Mouse (Mus musculus) limb, embryonic 15.5 days (tissue): ENCODE results near the gene Aktip. TPM values are rescaled to one million over a fixed set of nuclear protein-coding genes. Genes with fewer than 3 reads are reported as not detected.

Source experiments
- ATAC-seq: fragments of 200-750 bp; cut with Nextera tagmentation; 2 replicates; pipeline ENCODE4 v1.8.0; 2017; ENCODE audit warnings: low read depth, moderate TSS enrichment; ENCODE audit not compliant: insufficient number of reproducible peaks, low FRiP score, low TSS enrichment
- H3K27ac ChIP-seq: fragments of 300-500 bp; sonication (generic); 2 replicates; pipeline ENCODE4 v1.5.1; 2015; ENCODE audit warnings: moderate library complexity, mild to moderate bottlenecking, inconsistent platforms
- H3K27me3 ChIP-seq: fragments of 300-500 bp; sonication (generic); 2 replicates; pipeline ENCODE4 v1.6.1; 2015; ENCODE audit warnings: inconsistent platforms
- H3K36me3 ChIP-seq: fragments of 300-500 bp; sonication (generic); 2 replicates; pipeline ENCODE4 v1.6.1; 2015; ENCODE audit warnings: inconsistent platforms
- H3K4me1 ChIP-seq: fragments of 300-500 bp; sonication (generic); 2 replicates; pipeline ENCODE4 v1.6.1; 2015; ENCODE audit warnings: inconsistent platforms
- H3K4me2 ChIP-seq: fragments of 300-500 bp; sonication (generic); 2 replicates; pipeline ENCODE4 v1.6.1; 2015; ENCODE audit warnings: mild to moderate bottlenecking, inconsistent platforms
- H3K4me3 ChIP-seq: fragments of 300-500 bp; sonication (generic); 2 replicates; pipeline ENCODE4 v1.5.1; 2015; ENCODE audit warnings: mild to moderate bottlenecking, inconsistent platforms
- H3K9ac ChIP-seq: fragments of 300-500 bp; sonication (generic); 2 replicates; pipeline ENCODE4 v1.6.1; 2015; ENCODE audit warnings: inconsistent platforms
- H3K9me3 ChIP-seq: fragments of 300-500 bp; sonication (generic); 2 replicates; pipeline ENCODE4 v1.6.1; 2016; ENCODE audit warnings: inconsistent platforms
- WGBS: fragments of 180-500 bp; shearing (Covaris S2); methylation state at CpG from one replicate; pipeline ENCODE4 v1.1.7; 2015; 5-methylcytosine and 5-hydroxymethylcytosine counted together
- polyA plus RNA-seq: library from polyadenylated mRNA; unstranded; fragments of >200 nt; fragmentation: Nextera tagmentation; extraction: Ambion mirVana; gene quantifications from 2 replicates; pipeline ENCODE4 v1.2.1, GENCODE M21; 2015

The Aktip gene
- polyA plus RNA-seq, 1 experiment from 2014 or later: 63.6 TPM

DNA sequence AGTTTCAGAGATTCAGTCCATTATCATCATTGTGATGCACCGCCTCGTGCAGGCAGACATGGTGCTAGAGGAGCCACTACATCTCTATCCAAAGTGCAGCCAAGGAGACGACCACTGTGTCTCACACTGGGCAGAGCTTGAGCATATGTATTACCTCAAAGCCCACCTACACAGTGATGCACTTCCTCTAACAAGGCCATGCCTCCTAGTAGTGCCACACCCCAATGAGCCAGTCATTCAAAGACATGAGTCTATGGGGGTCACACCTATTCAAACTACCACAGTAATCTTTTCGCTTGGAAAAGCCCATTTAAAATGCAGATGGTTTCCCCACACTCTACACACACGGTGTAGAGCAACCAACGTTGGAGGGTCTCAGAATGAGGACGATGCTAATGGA is 48.2 kb downstream of the Aktip start:
- H3K9me3 ChIP-seq: no peaks in the 10 kb centered on the region
- 93% methylated on average over 7 of the region's 7 CpGs for WGBS
- no peak for ATAC-seq

GRCm38 (mm10) chr8:91149298-91149697 is 50.5 kb downstream of the Aktip start:
- Histone ChIP-seq H3K27me3 (0 out of 2 replicates have a peak, but pooled peaks cover 3% of the 10 kb centered on the region), H3K9me3 (no peaks in the 10 kb centered on the region), H3K36me3 (no peaks in the 10 kb centered on the region), H3K4me3 (no peak overlapping the region), H3K9ac (no peak overlapping the region), H3K27ac (no peak overlapping the region), H3K4me2 (no peak overlapping the region), H3K4me1 (peaks cover 6% of the 10 kb centered on the region; the same call in 1 of the 2 replicates)
- WGBS: 60% methylated on average over 3 of the region's 3 CpGs
- no peak for ATAC-seq

More for the DNA sequence above, 48.2 kb downstream of the Aktip start:
- Histone ChIP-seq H3K36me3 (no peaks in the 10 kb centered on the region), H3K4me3 (no peak overlapping the region), H3K4me2 (no peak overlapping the region), H3K27me3 (0 out of 2 replicates have a peak, but pooled peaks cover 3% of the 10 kb centered on the region), H3K27ac (no peak overlapping the region), H3K4me1 (peaks cover 6% of the 10 kb centered on the region; the same call in 1 of the 2 replicates), H3K9ac (no peak overlapping the region)

DNA sequence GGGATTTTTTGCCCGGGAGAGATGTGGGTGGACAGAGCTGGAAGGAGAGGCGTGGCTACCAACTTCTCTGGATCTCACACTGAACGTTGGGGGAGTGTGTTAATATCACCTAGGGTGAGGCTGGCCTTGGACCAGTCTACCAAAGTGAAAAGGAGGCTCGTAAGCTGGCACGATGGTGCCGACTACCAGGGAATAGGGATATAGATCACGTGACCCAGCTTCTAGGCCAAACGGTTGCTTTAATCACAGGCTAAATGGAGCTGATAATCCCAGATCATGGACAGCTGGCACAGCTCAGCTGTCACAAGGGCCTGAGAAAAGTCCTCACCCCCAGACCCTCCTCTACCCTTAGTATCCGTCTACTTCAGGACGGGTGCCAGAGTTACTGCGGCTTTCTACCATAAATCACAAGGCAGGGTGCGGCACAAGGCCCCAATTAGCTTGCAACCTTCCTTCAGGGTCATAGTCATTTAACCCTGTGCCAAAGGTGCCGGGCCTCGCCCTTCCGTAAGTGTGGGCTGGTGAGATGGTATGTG is 51.1 kb downstream of the Aktip start:
- no peak for ATAC-seq
- 30% methylated on average over 15 of the region's 15 CpGs for WGBS

GRCm38 (mm10) chr8:91147715-91148114 is 52.1 kb downstream of the Aktip start:
- no peak for ATAC-seq

More for the DNA sequence above, 51.1 kb downstream of the Aktip start:
- H3K4me2 ChIP-seq: no peak overlapping the region
- H3K36me3 ChIP-seq: no peaks in the 10 kb centered on the region
- no peak overlapping the region for H3K4me3 ChIP-seq
- no peak overlapping the region for H3K27ac ChIP-seq
- H3K9me3 ChIP-seq: no peaks in the 10 kb centered on the region
- H3K4me1 ChIP-seq: peaks cover 6% of the 10 kb centered on the region; the same call in 1 of the 2 replicates
- 0 out of 2 replicates have a peak, but pooled peaks cover 3% of the 10 kb centered on the region for H3K27me3 ChIP-seq
- no peak overlapping the region for H3K9ac ChIP-seq

DNA sequence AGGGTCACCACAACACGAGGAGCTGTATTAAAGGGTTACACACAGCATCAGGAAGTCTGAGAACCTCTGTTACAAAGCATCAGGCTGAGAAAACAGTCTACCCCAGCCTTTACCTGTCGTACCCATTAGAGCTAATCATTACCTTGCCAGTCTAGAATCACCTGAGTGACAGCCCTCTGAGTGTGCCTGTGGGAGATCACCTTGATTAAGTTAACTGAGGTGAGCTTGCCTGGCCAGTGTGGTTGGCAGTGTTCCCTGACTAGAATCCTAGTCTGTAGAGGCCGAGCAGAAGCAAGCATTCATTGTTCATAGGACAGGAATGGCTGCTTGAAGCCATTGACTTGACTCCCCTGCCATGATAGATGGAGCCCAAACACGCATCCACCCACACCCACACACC is 58.9 kb downstream of the Aktip start:
- 80% methylated on average over 4 of the region's 4 CpGs for WGBS
- Histone ChIP-seq H3K4me3 (no peak overlapping the region), H3K4me2 (no peak overlapping the region), H3K27me3 (no peaks in the 10 kb centered on the region), H3K4me1 (no peaks in the 10 kb centered on the region), H3K9ac (no peak overlapping the region), H3K27ac (no peak overlapping the region), H3K36me3 (no peaks in the 10 kb centered on the region), H3K9me3 (no peaks in the 10 kb centered on the region)
- ATAC-seq: no peak

More at GRCm38 (mm10) chr8:91147715-91148114, 52.1 kb downstream of the Aktip start:
- Histone ChIP-seq H3K4me3 (no peak overlapping the region), H3K4me1 (peaks cover 6% of the 10 kb centered on the region; the same call in 1 of the 2 replicates), H3K27me3 (0 out of 2 replicates have a peak, but pooled peaks cover 3% of the 10 kb centered on the region), H3K4me2 (0 out of 2 replicates have a peak overlapping the region, but pooled peaks have one; percentile 22), H3K36me3 (no peaks in the 10 kb centered on the region), H3K9me3 (no peaks in the 10 kb centered on the region), H3K9ac (no peak overlapping the region), H3K27ac (no peak overlapping the region)
- 8% methylated on average over 6 of the region's 6 CpGs for WGBS

GRCm38 (mm10) chr8:91135308-91136181 is 64.2 kb downstream of the Aktip start:
- 66% methylated on average over 14 of the region's 14 CpGs for WGBS
- H3K4me2 ChIP-seq: no peak overlapping the region
- 0 out of 2 replicates have a peak, but pooled peaks cover 8% of the 10 kb centered on the region for H3K36me3 ChIP-seq
- H3K27ac ChIP-seq: no peak overlapping the region
- no peak for ATAC-seq
- peaks cover 13% of the 10 kb centered on the region for H3K4me1 ChIP-seq
- H3K27me3 ChIP-seq: no peaks in the 10 kb centered on the region
- H3K9me3 ChIP-seq: no peaks in the 10 kb centered on the region
- no peak overlapping the region for H3K4me3 ChIP-seq
- no peak overlapping the region for H3K9ac ChIP-seq

DNA sequence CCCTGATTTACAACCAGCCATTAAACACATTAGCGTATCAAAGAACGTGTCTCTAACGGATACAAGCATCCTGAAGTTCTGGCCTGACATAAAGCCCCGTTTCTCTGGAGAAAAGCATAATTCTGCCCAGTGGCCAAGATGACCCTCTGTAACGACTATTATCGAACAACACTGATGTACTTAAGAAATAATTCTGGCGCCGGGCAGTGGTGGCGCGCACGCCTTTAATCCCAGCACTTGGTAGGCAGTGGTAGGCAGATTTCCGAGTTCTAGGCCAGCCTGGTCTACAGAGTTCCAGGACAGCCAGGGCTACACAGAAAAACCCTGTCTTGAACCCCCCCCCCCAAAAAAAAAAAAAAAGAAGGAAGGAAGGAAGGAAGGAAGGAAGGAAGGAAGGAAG is 65.1 kb downstream of the Aktip start:
- Histone ChIP-seq H3K9ac (0 out of 2 replicates have a peak overlapping the region, but pooled peaks have one; percentile 21), H3K4me2 (peak overlapping the region; percentile 76), H3K9me3 (no peaks in the 10 kb centered on the region), H3K36me3 (peaks cover 12% of the 10 kb centered on the region), H3K27ac (peak overlapping the region; percentile 71), H3K27me3 (no peaks in the 10 kb centered on the region), H3K4me3 (peak overlapping the region; percentile 95), H3K4me1 (peaks cover 13% of the 10 kb centered on the region)
- no peak for ATAC-seq
- WGBS: 43% methylated on average over 12 of the region's 12 CpGs

DNA sequence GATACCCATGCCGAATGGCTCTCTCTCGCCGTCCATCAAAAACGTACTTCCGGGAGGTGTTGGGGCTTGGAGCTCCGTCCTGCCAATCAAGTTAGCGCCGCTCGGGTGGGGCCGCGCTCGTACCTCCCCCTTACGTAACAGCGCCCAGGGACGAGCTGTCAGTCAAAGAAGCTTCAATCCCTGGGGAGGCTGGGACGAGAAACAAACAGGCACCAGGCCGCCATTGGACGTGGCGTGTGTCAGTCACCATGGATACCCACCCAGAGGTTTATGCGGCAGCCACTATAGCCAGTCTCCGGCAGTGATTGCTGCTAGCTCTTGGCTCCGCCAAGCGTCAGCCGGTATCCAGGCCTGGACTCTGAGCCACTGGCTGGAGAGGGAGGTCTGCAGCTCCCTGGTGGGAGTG is 65.7 kb downstream of the Aktip start:
- Histone ChIP-seq H3K9ac (peak overlapping the region; percentile 21; the same call in 1 of the 2 replicates), H3K9me3 (no peaks in the 10 kb centered on the region), H3K4me2 (peak overlapping the region; percentile 76), H3K27ac (peak overlapping the region; percentile 71), H3K36me3 (peaks cover 18% of the 10 kb centered on the region), H3K4me1 (peaks cover 13% of the 10 kb centered on the region), H3K27me3 (no peaks in the 10 kb centered on the region), H3K4me3 (peak overlapping the region; percentile 95)
- WGBS: under 1% methylated on average over 24 of the region's 24 CpGs
- ATAC-seq: peak; percentile 99

DNA sequence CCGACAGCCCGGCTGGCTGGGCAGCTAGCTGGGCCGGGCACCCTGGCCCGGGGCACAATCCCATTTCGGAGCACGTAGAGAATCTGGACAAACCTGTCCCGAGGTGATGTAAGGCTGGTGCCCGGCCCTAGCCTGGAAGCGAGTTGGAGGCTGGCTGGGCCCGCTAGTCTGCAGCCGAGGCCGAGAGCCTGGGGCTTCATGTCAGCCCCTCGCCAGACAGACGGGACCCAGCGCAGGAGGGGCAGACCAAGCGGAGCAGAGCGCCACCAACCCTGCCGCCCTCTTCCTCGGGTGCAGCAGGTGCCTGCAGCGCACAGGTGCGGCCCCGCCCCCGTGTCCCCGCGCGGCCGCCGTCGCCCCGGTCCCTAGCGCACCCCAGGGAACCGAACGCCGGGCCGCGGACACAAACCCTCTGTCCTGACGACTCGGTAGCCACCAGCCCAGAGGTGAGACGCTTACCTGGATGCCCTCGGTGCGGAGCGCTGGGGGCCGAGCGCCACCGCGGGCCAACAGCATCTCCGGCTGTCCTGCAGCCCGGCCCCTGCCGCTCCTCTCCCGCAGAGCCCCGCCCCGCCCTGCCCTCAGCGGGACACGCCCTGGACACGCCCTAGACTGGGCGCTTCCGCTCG is 66.2 kb downstream of the Aktip start:
- no peaks in the 10 kb centered on the region for H3K27me3 ChIP-seq
- under 1% methylated on average over 57 of the region's 58 CpGs for WGBS
- peaks cover 13% of the 10 kb centered on the region for H3K4me1 ChIP-seq
- peaks cover 23% of the 10 kb centered on the region for H3K36me3 ChIP-seq
- H3K9me3 ChIP-seq: no peaks in the 10 kb centered on the region
- H3K27ac ChIP-seq: peak overlapping the region; percentile 22
- H3K4me2 ChIP-seq: peak overlapping the region; percentile 76
- ATAC-seq: peak; percentile 26
- H3K4me3 ChIP-seq: peak overlapping the region; percentile 95
- H3K9ac ChIP-seq: peak overlapping the region; percentile 64

DNA sequence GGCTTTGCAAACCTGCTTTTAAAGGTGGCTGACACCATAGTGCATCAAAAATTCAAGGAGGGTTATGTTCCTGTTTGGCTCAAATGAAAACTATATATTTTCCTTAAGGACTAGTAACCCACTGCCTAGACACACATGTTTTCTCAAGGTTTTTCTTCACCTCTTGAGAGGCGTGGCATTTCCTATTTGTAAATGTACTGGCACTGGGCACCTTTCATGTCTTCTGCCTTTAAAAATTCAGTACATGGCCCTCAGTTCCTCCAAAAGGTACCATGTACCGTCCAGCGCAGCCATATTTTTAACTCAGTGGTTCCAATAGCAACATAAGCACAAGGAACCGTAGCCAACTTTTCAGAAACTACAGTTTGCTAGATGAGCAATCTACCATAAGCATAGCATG is 67.0 kb downstream of the Aktip start:
- WGBS: 72% methylated on average over 4 of the region's 4 CpGs
- Histone ChIP-seq H3K9me3 (no peaks in the 10 kb centered on the region), H3K9ac (no peak overlapping the region), H3K4me1 (peaks cover 13% of the 10 kb centered on the region), H3K4me3 (peak overlapping the region; percentile 95), H3K27me3 (no peaks in the 10 kb centered on the region), H3K4me2 (peak overlapping the region; percentile 76), H3K36me3 (peaks cover 31% of the 10 kb centered on the region), H3K27ac (no peak overlapping the region)
- no peak for ATAC-seq

DNA sequence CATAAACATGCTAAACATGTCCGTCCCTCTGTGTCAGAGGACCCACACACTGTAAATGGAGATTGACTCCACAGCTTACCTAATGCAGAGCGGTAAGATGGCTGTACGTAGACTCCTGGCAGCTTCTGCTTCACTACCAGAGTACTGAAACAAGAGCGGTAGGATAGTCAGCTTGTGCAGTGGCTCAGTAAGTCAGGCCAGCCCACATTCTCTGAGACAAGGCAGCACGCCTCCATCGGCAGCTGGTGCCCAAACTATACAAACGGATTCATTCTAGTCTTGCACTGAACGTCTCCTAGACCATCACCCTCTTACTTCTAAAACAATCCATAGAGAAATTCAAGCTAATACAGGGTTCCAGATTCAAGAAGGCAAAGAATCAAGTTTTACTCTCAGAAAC is 73.0 kb downstream of the Aktip start:
- Histone ChIP-seq H3K27ac (no peak overlapping the region), H3K4me1 (no peaks in the 10 kb centered on the region), H3K4me2 (no peak overlapping the region), H3K9me3 (no peaks in the 10 kb centered on the region), H3K27me3 (no peaks in the 10 kb centered on the region), H3K36me3 (peaks cover 78% of the 10 kb centered on the region), H3K9ac (no peak overlapping the region), H3K4me3 (no peak overlapping the region)
- 95% methylated on average over 8 of the region's 8 CpGs for WGBS
- ATAC-seq: no peak
